22 mouse cellular contexts compared by ENCODE assay signal in the genomic region with DNA sequence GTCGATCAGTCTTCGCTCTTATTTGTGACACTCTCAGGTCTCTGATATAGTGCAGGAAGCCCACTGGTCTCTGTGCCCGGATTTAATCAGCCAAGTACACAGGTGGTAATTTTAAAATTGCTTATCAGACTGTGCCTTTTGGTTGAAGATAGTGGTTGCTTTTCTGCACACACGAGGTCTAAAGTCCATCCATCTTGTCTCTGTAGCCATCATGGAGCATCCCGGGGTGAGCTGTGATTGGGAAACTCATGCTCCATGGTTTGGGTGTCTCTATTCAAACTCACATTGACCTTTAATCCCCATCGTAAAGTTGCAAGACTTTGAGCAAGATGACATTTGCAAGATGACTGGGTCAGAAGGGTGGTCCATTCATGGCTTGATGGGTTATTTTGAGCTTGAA.
DNase-seq lines count a peak whose midpoint lies in the region; ATAC-seq lines count a peak whose summit lies in the region.
"Had no signal": no experiment of that assay in that cellular context is flagged by ENCODE, and none has a peak within 500 bp of the region (broad histone marks: within the 10 kb centered on the region; RNA-seq: fewer than 3 reads in every experiment).

No protein-coding gene starts in this region.

- no peak overlapping the region for H3K4me2 ChIP-seq in intestine, embryonic 14.5 days (ENCODE audit: low read length)
- no peak overlapping the region for H3K4me2 ChIP-seq in intestine, embryonic 15.5 days (replicated peaks)
- H3K4me2 ChIP-seq in midbrain, embryonic 11.5 days = no peak overlapping the region
- H3K4me2 ChIP-seq: embryonic facial prominence, embryonic 13.5 days; embryonic facial prominence, embryonic 15.5 days; forebrain, embryonic 12.5 days had no signal

- no peaks in the 10 kb centered on the region for H3K9me3 ChIP-seq in heart, embryonic 10.5 days
- no peaks in the 10 kb centered on the region for H3K9me3 ChIP-seq in intestine, embryonic 14.5 days (ENCODE audit: control insufficient read depth, low read length)
- no peaks in the 10 kb centered on the region for H3K9me3 ChIP-seq in intestine, embryonic 15.5 days
- H3K9me3 ChIP-seq in midbrain, embryonic 11.5 days (ENCODE audit: control insufficient read depth, low read length) = no peaks in the 10 kb centered on the region
- 0 out of 2 replicates have a peak, but pooled peaks cover 3% of the 10 kb centered on the region for H3K9me3 ChIP-seq in midbrain, embryonic 10.5 days (replicated peaks)
- H3K9me3 ChIP-seq: embryonic facial prominence, embryonic 13.5 days; embryonic facial prominence, embryonic 15.5 days; forebrain, embryonic 10.5 days; forebrain, embryonic 12.5 days had no signal

- H3K4me3 ChIP-seq in heart, embryonic 10.5 days = no peak overlapping the region
- H3K4me3 ChIP-seq in intestine, embryonic 14.5 days (ENCODE audit: low read depth, low read length) = no peak overlapping the region
- no peak overlapping the region for H3K4me3 ChIP-seq in intestine, embryonic 15.5 days (replicated peaks)
- H3K4me3 ChIP-seq in midbrain, embryonic 11.5 days (ENCODE audit: low read depth, low read length) = no peak overlapping the region
- no peak overlapping the region for H3K4me3 ChIP-seq in midbrain, embryonic 10.5 days
- H3K4me3 ChIP-seq: embryonic facial prominence, embryonic 13.5 days; embryonic facial prominence, embryonic 15.5 days; erythroblast, embryonic 14.5 days; forebrain, embryonic 10.5 days; forebrain, embryonic 12.5 days had no signal

- no peak overlapping the region for H3K27ac ChIP-seq in heart, embryonic 10.5 days
- no peak overlapping the region for H3K27ac ChIP-seq in intestine, embryonic 14.5 days (ENCODE audit: low read depth)
- no peak overlapping the region for H3K27ac ChIP-seq in intestine, embryonic 15.5 days
- no peak overlapping the region for H3K27ac ChIP-seq in midbrain, embryonic 11.5 days (ENCODE audit: low read depth, low read length)
- H3K27ac ChIP-seq in midbrain, embryonic 10.5 days (replicated peaks) = no peak overlapping the region
- H3K27ac ChIP-seq: embryonic facial prominence, embryonic 13.5 days; embryonic facial prominence, embryonic 15.5 days; forebrain, embryonic 10.5 days; forebrain, embryonic 12.5 days had no signal

- 0 out of 2 replicates have a peak, but pooled peaks cover 3% of the 10 kb centered on the region for H3K36me3 ChIP-seq in heart, embryonic 10.5 days
- no peaks in the 10 kb centered on the region for H3K36me3 ChIP-seq in intestine, embryonic 14.5 days (ENCODE audit: control insufficient read depth, insufficient read depth, low read length)
- no peaks in the 10 kb centered on the region for H3K36me3 ChIP-seq in intestine, embryonic 15.5 days
- H3K36me3 ChIP-seq in midbrain, embryonic 11.5 days (ENCODE audit: control insufficient read depth, insufficient read depth, low read length) = no peaks in the 10 kb centered on the region
- H3K36me3 ChIP-seq in midbrain, embryonic 10.5 days = no peaks in the 10 kb centered on the region
- H3K36me3 ChIP-seq: embryonic facial prominence, embryonic 13.5 days; embryonic facial prominence, embryonic 15.5 days; forebrain, embryonic 10.5 days; forebrain, embryonic 12.5 days had no signal

- H3K27me3 ChIP-seq in heart, embryonic 10.5 days (ENCODE audit: insufficient read depth, poor library complexity, severe bottlenecking) = 0 out of 2 replicates have a peak, but pooled peaks cover 10% of the 10 kb centered on the region
- no peaks in the 10 kb centered on the region for H3K27me3 ChIP-seq in intestine, embryonic 14.5 days (replicated peaks; ENCODE audit: control insufficient read depth, insufficient read depth, low read length)
- no peaks in the 10 kb centered on the region for H3K27me3 ChIP-seq in intestine, embryonic 15.5 days (replicated peaks)
- no peaks in the 10 kb centered on the region for H3K27me3 ChIP-seq in midbrain, embryonic 11.5 days (ENCODE audit: control insufficient read depth, insufficient read depth, low read length)
- H3K27me3 ChIP-seq in midbrain, embryonic 10.5 days (ENCODE audit: low read depth, poor library complexity, severe bottlenecking) = no peaks in the 10 kb centered on the region
- H3K27me3 ChIP-seq: embryonic facial prominence, embryonic 13.5 days; embryonic facial prominence, embryonic 15.5 days; forebrain, embryonic 12.5 days had no signal

- peaks cover 18% of the 10 kb centered on the region for H3K4me1 ChIP-seq in heart, embryonic 10.5 days
- peaks cover 16% of the 10 kb centered on the region for H3K4me1 ChIP-seq in intestine, embryonic 14.5 days (replicated peaks; ENCODE audit: control insufficient read depth, insufficient read depth, low read length)
- no peaks in the 10 kb centered on the region; the same call in 1 of the 2 replicates for H3K4me1 ChIP-seq in intestine, embryonic 15.5 days (replicated peaks)
- H3K4me1 ChIP-seq in midbrain, embryonic 11.5 days (ENCODE audit: control insufficient read depth, insufficient read depth, low read length) = peaks cover 19% of the 10 kb centered on the region
- H3K4me1 ChIP-seq in midbrain, embryonic 10.5 days = peaks cover 27% of the 10 kb centered on the region

- 77% methylated on average over 6 of the region's 6 CpGs for WGBS in heart, embryonic 10.5 days
- 85% methylated on average over 6 of the region's 6 CpGs for WGBS in intestine, embryonic 14.5 days
- 76% methylated on average over 6 of the region's 6 CpGs for WGBS in intestine, embryonic 15.5 days
- 91% methylated on average over 6 of the region's 6 CpGs for WGBS in midbrain, embryonic 11.5 days
- 95% methylated on average over 6 of the region's 6 CpGs for WGBS in midbrain, embryonic 10.5 days

- H3K9ac ChIP-seq in intestine, embryonic 14.5 days (ENCODE audit: low read length) = no peak overlapping the region
- H3K9ac ChIP-seq in intestine, embryonic 15.5 days = no peak overlapping the region
- H3K9ac ChIP-seq in midbrain, embryonic 11.5 days (ENCODE audit: low read length) = no peak overlapping the region
- H3K9ac ChIP-seq: embryonic facial prominence, embryonic 13.5 days; embryonic facial prominence, embryonic 15.5 days; forebrain, embryonic 12.5 days had no signal

- intact Hi-C loops in heart, postnatal 10 days (cut with DNase I) = no loop called here

- peak; percentile 51 for DNase-seq in heart, embryonic 10.5 days (ENCODE audit: low spot score)
- DNase-seq in heart, postnatal 10 days = no peak
- DNase-seq in intestine, embryonic 14.5 days (ENCODE audit: low spot score) = peak; percentile 29
- peak; percentile 19 for DNase-seq in midbrain, embryonic 11.5 days (ENCODE audit: low spot score, missing footprints)
- no peak for DNase-seq in midbrain, embryonic 10.5 days (ENCODE audit: low spot score)
- DNase-seq: adrenal gland, adult 2 months; adrenal gland, postnatal 10 days; adrenal gland, postnatal 25 days; cerebellum, adult 11 months; cerebellum, adult 18-20 months; cerebellum, adult 8-10 months; cerebellum, adult 9-11 months; cerebellum, postnatal 14 days; cerebellum, postnatal 36 days; embryo, embryonic 11 days had no signal

- no peak for ATAC-seq in intestine, embryonic 14.5 days (replicated peaks; ENCODE audit: low FRiP score, low TSS enrichment, low read depth)
- ATAC-seq in intestine, embryonic 15.5 days = no peak
- no peak for ATAC-seq in midbrain, embryonic 11.5 days (ENCODE audit: low FRiP score)
- ATAC-seq: forebrain, embryonic 14.5 days had no signal

Comparison
In these comparisons a context has a peak if more than half of its experiments do, and no peak if none do; other contexts are left out.
1. DNase-seq: peak in heart, embryonic 10.5 days (single experiment), intestine, embryonic 14.5 days (single experiment) and midbrain, embryonic 11.5 days (single experiment); none in heart, postnatal 10 days (0 of 2) and midbrain, embryonic 10.5 days (single experiment).